Mouse (Mus musculus) liver, embryonic 13.5 days (tissue): Measurements from ENCODE around the gene Pparg. TPM values are rescaled to one million over a fixed set of nuclear protein-coding genes. Genes with fewer than 3 reads are reported as not detected.

ENCODE experiments used
- ATAC-seq: fragments of 200-750 bp; cut with Nextera tagmentation; 2 replicates; pipeline ENCODE4 v1.8.0; 2017; ENCODE audit warnings: low read depth, mild to moderate bottlenecking, moderate number of reproducible peaks, moderate library complexity
- DNase-seq: peaks from one replicate; pipeline ENCODE4 v3.0.0; 2022
- H3K27ac ChIP-seq: fragments of 300-500 bp; sonication (generic); 2 replicates; pipeline ENCODE4 v1.5.1; 2015; ENCODE audit warnings: moderate library complexity, mild to moderate bottlenecking, inconsistent platforms
- H3K27me3 ChIP-seq: fragments of 300-500 bp; sonication (generic); 2 replicates; pipeline ENCODE4 v1.6.1; 2015; ENCODE audit warnings: mild to moderate bottlenecking, inconsistent platforms
- H3K36me3 ChIP-seq: fragments of 300-500 bp; sonication (generic); 2 replicates; pipeline ENCODE4 v1.6.1; 2015; ENCODE audit warnings: mild to moderate bottlenecking, inconsistent platforms
- H3K4me1 ChIP-seq: fragments of 300-500 bp; sonication (generic); replicated peaks from 2 replicates; pipeline ENCODE4 v1.6.1; 2015; ENCODE audit warnings: inconsistent platforms
- H3K4me2 ChIP-seq: fragments of 300-500 bp; sonication (generic); 2 replicates; pipeline ENCODE4 v1.6.1; 2015; ENCODE audit warnings: inconsistent platforms, mild to moderate bottlenecking, moderate library complexity
- H3K4me3 ChIP-seq: fragments of 300-500 bp; sonication (generic); replicated peaks from 2 replicates; pipeline ENCODE4 v1.5.1; 2015; ENCODE audit warnings: mild to moderate bottlenecking, inconsistent platforms
- H3K9ac ChIP-seq: fragments of 300-500 bp; sonication (generic); 2 replicates; pipeline ENCODE4 v1.6.1; 2015; ENCODE audit warnings: mild to moderate bottlenecking, inconsistent platforms
- H3K9me3 ChIP-seq: fragments of 300-500 bp; sonication (generic); replicated peaks from 2 replicates; pipeline ENCODE4 v1.6.1; 2016; ENCODE audit warnings: inconsistent platforms
- WGBS: fragments of 180-500 bp; shearing (Covaris S2); methylation state at CpG from one replicate; pipeline ENCODE4 v1.1.7; 2015; ENCODE audit not compliant: insufficient replicate concordance; 5-methylcytosine and 5-hydroxymethylcytosine counted together
- polyA plus RNA-seq: library from polyadenylated mRNA; unstranded; fragments of >200 nt; fragmentation: Nextera tagmentation; extraction: Ambion mirVana; gene quantifications from 2 replicates; pipeline ENCODE4 v1.2.1, GENCODE M21; 2015

The Pparg gene
- polyA plus RNA-seq, 1 experiment from 2014 or later: 1.2 TPM

GRCm38 (mm10) chr6:115517904-115518303, 157.2 kb downstream of the Pparg start:
- Histone ChIP-seq H3K27me3 (no peaks in the 10 kb centered on the region), H3K4me3 (no peak overlapping the region), H3K9me3 (no peaks in the 10 kb centered on the region), H3K4me1 (peaks cover 35% of the 10 kb centered on the region), H3K4me2 (0 out of 2 replicates have a peak overlapping the region, but pooled peaks have one; percentile 41), H3K9ac (no peak overlapping the region), H3K27ac (no peak overlapping the region), H3K36me3 (no peaks in the 10 kb centered on the region)
- no peak for DNase-seq
- WGBS: 32% methylated on average over 4 of the region's 4 CpGs
- no peak for ATAC-seq

GRCm38 (mm10) chr6:115518352-115518751, 157.6 kb downstream of the Pparg start:
- DNase-seq (no peak), ATAC-seq (peak; percentile 56)
- Histone ChIP-seq H3K9me3 (no peaks in the 10 kb centered on the region), H3K4me2 (peak overlapping the region; percentile 41; the same call in 1 of the 2 replicates), H3K4me1 (peaks cover 37% of the 10 kb centered on the region), H3K27ac (peak overlapping the region; percentile 23; the same call in 1 of the 2 replicates), H3K9ac (no peak overlapping the region), H3K27me3 (no peaks in the 10 kb centered on the region), H3K4me3 (no peak overlapping the region), H3K36me3 (no peaks in the 10 kb centered on the region)
- 5% methylated on average over 2 of the region's 2 CpGs for WGBS

DNA sequence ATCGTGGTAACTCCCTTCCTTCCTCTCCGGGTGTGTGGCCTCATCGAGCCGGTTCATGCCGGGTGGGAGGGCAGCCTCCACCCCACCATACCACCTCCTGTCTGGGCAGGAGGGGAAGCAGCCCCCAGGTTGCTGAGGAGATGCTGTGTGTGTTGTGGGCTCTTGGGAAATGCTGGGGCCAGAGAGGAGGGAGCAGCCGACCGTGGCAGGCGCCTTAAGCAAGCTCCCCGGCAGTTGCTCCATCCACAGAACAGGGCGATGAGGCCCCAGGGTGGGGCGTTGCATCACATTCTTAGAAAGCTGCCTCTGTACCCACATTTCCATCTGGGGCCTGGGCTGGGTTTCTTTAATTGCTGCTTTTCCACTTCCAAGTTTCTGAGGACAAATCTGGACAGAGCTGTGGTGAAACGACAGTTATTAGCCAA, 158.5 kb downstream of the Pparg start:
- Histone ChIP-seq H3K4me2 (peak overlapping the region; percentile 41), H3K27ac (0 out of 2 replicates have a peak overlapping the region, but pooled peaks have one; percentile 23), H3K9ac (no peak overlapping the region), H3K9me3 (no peaks in the 10 kb centered on the region), H3K4me3 (no peak overlapping the region), H3K27me3 (no peaks in the 10 kb centered on the region), H3K4me1 (peaks cover 46% of the 10 kb centered on the region), H3K36me3 (no peaks in the 10 kb centered on the region)
- DNase-seq: peak; percentile 20
- peak; percentile 44 for ATAC-seq
- WGBS: 11% methylated on average over 12 of the region's 12 CpGs

DNA sequence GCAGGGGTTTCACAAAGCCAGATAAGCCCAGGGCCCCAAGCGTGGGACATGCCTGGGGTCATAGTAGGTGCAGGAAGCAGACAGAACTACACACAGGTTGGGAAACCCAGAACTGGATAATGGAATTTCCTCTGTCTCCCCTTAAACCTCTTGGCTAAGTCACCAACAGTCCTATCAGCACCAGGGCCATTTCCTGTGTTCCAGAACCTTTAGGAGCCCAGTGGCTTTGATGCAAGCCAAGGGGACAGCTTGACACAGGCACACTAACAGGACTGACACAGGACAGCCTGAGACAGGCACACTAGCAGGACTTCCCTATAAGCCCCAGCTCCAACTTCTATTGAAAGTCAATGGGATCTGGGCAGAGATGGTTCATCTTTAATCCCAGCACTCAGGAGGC, 161.2 kb downstream of the Pparg start:
- 27% methylated on average over 1 of the region's 1 CpGs for WGBS
- Histone ChIP-seq H3K27me3 (no peaks in the 10 kb centered on the region), H3K36me3 (no peaks in the 10 kb centered on the region), H3K4me2 (no peak overlapping the region), H3K9me3 (no peaks in the 10 kb centered on the region), H3K27ac (no peak overlapping the region), H3K4me1 (peaks cover 57% of the 10 kb centered on the region), H3K9ac (no peak overlapping the region), H3K4me3 (no peak overlapping the region)
- no peak for ATAC-seq
- DNase-seq: no peak

GRCm38 (mm10) chr6:115522691-115523146, 162.0 kb downstream of the Pparg start:
- WGBS: 55% methylated on average over 6 of the region's 6 CpGs
- no peak overlapping the region for H3K4me3 ChIP-seq
- no peaks in the 10 kb centered on the region for H3K36me3 ChIP-seq
- no peak for DNase-seq
- peaks cover 58% of the 10 kb centered on the region for H3K4me1 ChIP-seq
- H3K9ac ChIP-seq: no peak overlapping the region
- no peak overlapping the region for H3K27ac ChIP-seq
- ATAC-seq: no peak
- no peaks in the 10 kb centered on the region for H3K27me3 ChIP-seq
- H3K9me3 ChIP-seq: no peaks in the 10 kb centered on the region
- H3K4me2 ChIP-seq: no peak overlapping the region

DNA sequence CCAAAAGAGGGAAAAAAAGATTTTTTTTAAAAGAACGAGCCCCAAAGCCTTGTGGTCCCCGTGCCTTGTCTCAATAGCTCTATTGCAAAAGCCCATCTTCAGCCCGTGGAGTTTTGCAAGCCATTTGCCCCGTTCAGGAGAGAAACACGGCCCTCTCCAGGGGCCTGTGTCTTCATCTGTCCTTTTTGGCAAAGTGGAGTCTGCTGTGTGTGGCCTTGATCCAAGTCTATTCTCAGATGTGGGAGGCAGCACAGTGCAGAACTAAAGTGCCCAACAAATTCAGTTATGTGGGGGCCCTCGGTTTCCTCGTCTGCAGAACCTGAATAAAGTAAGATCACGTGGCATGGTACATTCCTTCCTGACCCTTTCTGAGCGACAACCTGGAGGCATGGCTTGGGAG, 162.4 kb downstream of the Pparg start:
- peaks cover 58% of the 10 kb centered on the region for H3K4me1 ChIP-seq
- no peak overlapping the region for H3K4me2 ChIP-seq
- ATAC-seq (no peak), DNase-seq (no peak)
- H3K9me3 ChIP-seq: no peaks in the 10 kb centered on the region
- no peaks in the 10 kb centered on the region for H3K27me3 ChIP-seq
- H3K36me3 ChIP-seq: no peaks in the 10 kb centered on the region
- no peak overlapping the region for H3K27ac ChIP-seq
- no peak overlapping the region for H3K4me3 ChIP-seq
- 60% methylated on average over 9 of the region's 9 CpGs for WGBS
- no peak overlapping the region for H3K9ac ChIP-seq

- Histone ChIP-seq H3K4me3 (no peak overlapping the region), H3K4me1 (peaks cover 46% of the 10 kb centered on the region), H3K36me3 (no peaks in the 10 kb centered on the region), H3K27me3 (no peaks in the 10 kb centered on the region), H3K9ac (no peak overlapping the region), H3K27ac (no peak overlapping the region), H3K9me3 (no peaks in the 10 kb centered on the region), H3K4me2 (no peak overlapping the region)
- no peak for DNase-seq
- no peak for ATAC-seq
- WGBS: 65% methylated on average over 9 of the region's 9 CpGs
Observed at GRCm38 (mm10) chr6:115524449-115524990, 163.8 kb downstream of the Pparg start.

DNA sequence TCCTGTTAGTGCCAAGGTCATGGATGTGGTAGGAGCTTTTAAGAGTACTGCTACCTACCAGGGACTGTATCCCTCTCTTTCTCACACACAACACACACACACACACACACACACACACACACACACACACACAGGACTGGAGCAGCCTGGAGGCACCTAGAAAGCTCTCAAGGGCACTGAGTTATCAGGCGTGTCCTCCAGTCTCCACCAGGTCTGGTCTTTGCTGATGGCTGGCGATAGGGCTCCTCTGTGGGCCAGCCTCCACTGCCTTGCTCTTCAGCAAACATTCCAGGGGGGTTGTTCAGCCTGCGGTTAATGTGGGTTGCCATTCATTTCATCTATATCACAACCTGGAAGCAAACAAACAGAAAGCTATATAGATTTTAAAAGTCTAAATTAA, 166.7 kb downstream of the Pparg start:
- WGBS: 26% methylated on average over 3 of the region's 3 CpGs
- H3K4me1 ChIP-seq: peaks cover 31% of the 10 kb centered on the region
- no peak overlapping the region for H3K4me3 ChIP-seq
- H3K9me3 ChIP-seq: no peaks in the 10 kb centered on the region
- no peak overlapping the region for H3K9ac ChIP-seq
- no peak overlapping the region for H3K27ac ChIP-seq
- DNase-seq (no peak), ATAC-seq (peak; percentile 84)
- H3K36me3 ChIP-seq: no peaks in the 10 kb centered on the region
- H3K27me3 ChIP-seq: no peaks in the 10 kb centered on the region
- H3K4me2 ChIP-seq: no peak overlapping the region

DNA sequence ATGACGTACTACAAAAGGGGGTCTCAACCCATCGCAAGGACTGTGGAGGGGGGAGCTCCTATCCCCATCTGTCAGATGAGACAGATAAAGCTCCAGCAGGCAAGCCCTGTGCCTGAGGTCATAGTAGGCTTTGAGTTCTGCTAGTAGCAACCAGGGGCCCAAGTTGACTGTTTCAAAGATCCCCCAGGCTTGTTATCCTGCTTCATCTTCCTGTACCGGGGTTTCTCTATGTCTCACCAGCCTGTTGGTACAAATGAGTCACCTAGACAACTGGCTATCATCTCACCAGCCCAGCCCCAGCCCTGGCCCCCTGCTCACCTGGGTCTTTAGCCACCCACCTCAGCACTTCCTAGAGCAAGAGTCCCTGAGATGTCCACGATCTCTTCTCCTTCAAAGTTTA, 167.6 kb downstream of the Pparg start:
- WGBS: 70% methylated on average over 4 of the region's 4 CpGs
- H3K4me1 ChIP-seq: peaks cover 29% of the 10 kb centered on the region
- DNase-seq (no peak), ATAC-seq (no peak)
- H3K36me3 ChIP-seq: no peaks in the 10 kb centered on the region
- no peak overlapping the region for H3K27ac ChIP-seq
- H3K4me2 ChIP-seq: no peak overlapping the region
- no peaks in the 10 kb centered on the region for H3K27me3 ChIP-seq
- no peaks in the 10 kb centered on the region for H3K9me3 ChIP-seq
- no peak overlapping the region for H3K9ac ChIP-seq
- no peak overlapping the region for H3K4me3 ChIP-seq

DNA sequence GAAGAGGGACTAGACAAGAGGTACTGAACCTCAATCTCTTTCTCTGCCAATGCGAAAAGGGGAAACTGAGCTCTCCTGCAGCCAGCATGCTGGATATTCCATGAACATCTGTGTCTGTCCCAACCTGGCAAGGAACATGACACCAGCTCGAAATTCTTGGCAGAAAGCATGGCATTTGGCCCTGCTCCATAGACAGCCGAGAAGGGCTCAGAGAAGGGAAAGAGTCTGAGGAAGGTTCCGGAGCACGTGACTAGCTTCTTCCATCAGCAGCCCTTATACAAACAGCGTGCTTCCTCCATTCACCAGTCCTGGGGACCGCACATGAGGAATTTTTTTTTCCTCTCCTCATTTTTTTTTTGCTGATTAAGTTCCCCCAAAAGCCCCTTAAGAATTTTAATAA, 173.9 kb downstream of the Pparg start:
- Histone ChIP-seq H3K27me3 (no peaks in the 10 kb centered on the region), H3K4me2 (no peak overlapping the region), H3K4me3 (no peak overlapping the region), H3K4me1 (peaks cover 3% of the 10 kb centered on the region; the same call in 1 of the 2 replicates), H3K27ac (no peak overlapping the region), H3K36me3 (no peaks in the 10 kb centered on the region), H3K9ac (no peak overlapping the region), H3K9me3 (no peaks in the 10 kb centered on the region)
- DNase-seq (no peak), ATAC-seq (no peak)
- 62% methylated on average over 7 of the region's 7 CpGs for WGBS

- WGBS: 73% methylated on average over 4 of the region's 4 CpGs
- H3K9ac ChIP-seq: no peak overlapping the region
Observed at GRCm38 (mm10) chr6:115536169-115536568, 175.4 kb downstream of the Pparg start.

More at GRCm38 (mm10) chr6:115536169-115536568, 175.4 kb downstream of the Pparg start:
- DNase-seq: no peak
- Histone ChIP-seq H3K27ac (no peak overlapping the region), H3K4me3 (no peak overlapping the region), H3K27me3 (no peaks in the 10 kb centered on the region), H3K4me2 (no peak overlapping the region), H3K36me3 (no peaks in the 10 kb centered on the region), H3K9me3 (no peaks in the 10 kb centered on the region), H3K4me1 (peaks cover 3% of the 10 kb centered on the region; the same call in 1 of the 2 replicates)
- ATAC-seq: no peak
